Mouse (Mus musculus): Measurements from ENCODE around the gene Tln2.

Tln2 gene

DNA sequence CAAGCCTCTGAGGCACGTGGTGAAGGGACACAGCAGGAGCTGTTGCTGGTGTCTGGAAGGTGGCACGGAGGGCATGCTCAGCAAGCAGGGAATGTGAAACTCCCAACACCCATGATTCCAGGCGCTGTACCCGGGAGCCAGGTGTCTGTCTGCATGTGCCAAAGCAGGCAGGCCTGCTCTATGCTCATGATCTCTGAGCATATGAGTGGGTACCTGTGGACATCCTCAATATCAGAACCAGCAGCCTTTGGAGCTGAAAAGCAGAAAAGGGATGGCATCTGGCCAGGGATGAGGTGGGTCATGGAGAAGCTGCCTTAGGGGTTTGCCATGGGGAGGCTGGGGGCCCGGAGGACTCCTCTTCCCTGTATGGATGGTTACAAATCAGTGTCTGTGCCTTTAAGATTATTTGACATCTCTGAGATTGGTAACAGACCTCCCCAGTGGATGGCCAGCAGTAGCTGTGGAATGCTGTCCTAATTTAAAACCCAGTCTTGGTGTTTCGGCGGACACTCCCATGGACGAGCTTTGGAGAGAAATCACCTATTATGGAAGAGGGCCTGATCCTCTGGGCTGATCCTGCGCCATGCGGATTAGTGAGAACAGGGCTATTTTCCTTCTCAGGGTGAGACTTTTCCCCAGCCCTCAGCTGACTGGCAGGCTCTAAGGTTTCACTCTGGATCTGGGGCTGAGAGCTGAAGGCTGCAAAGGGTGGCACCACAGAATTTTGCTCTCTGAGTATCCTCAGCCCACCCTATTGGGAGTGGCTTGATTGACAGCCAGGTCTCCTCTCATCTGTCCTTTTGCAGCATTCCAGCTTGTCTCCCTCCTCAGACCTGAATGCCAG is 367.8 kb downstream of the Tln2 start:
- no peak for DNase-seq

DNA sequence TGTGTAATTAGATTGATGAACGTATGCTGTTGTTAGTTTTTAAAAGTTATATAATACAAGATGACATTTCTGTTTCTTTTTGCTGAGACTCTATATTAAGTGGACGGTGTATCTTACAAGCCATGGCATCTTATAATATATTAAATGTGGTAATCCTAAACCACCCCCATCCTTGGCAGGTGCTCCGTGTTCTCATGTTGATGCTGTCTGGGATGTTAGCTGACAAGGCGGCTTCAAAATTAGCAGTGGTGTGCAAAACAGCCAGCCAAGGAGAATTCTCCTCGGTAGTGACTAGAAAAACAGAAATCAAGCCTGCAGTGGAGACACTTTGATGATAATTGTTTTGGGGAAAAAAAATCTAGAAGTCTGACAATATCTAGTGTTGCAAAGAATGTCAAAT is 371.8 kb downstream of the Tln2 start:
- no peak for DNase-seq

DNA sequence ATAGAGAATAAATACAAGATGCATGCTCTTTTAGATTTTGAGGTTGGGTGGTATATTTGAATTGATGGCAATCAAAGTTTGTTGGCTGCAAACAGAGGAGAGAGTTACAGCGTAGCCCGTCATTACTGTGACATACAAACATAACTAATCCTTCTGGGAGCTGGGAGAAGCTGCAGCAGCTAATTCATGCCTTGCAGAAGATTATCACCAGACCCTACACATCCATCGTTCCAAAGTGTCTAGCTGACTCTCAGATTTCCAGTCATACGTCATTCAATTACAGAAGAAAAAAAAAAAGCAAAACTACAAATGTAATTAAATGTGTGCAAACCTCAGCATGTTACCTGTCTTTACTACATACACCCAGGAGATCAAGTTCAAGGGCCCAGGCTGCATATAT is 372.3 kb downstream of the Tln2 start:
- no peak for DNase-seq

- DNase-seq = no peak
Measured at GRCm38 (mm10) chr9:67184556-67184955, 374.9 kb downstream of the Tln2 start.

DNA sequence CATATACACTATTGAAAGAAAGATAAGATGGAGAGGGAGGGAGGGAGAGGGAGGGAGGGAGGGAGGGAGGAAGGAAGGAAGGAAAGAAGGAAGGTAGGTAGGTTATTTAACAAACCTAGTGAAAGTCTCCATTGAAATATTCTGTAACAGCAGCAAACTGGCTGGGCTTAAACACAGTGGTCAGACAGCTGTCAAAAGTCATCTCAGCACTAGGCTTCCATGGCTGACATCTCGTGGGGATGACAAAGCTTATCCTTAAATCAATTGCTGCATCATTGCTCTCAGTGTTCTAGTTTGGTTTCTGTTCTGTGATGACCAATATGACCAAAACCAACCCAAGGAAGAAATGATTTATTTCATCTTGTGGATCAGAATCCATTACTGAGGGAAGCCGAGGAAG is 376.0 kb downstream of the Tln2 start:
- no peak for DNase-seq

DNA sequence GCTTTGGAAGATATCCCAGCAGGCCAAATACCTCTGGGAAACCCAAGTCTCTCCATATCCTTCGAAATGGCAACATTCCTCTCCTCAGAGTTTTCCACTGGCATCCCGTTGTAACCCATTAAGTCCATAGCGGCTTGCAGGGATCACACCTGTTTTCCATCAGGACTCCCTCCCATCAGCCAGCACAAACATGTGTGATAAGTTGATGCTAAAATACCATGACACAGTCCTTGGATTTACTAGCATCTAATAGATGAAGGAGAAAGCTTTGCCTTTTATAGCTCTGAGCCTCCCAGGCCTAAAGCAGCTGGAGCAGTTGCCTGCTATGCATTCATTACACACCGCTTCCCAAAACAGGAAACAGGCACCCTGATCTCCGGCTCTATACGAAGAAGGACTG is 377.5 kb downstream of the Tln2 start:
- no peak for DNase-seq

DNA sequence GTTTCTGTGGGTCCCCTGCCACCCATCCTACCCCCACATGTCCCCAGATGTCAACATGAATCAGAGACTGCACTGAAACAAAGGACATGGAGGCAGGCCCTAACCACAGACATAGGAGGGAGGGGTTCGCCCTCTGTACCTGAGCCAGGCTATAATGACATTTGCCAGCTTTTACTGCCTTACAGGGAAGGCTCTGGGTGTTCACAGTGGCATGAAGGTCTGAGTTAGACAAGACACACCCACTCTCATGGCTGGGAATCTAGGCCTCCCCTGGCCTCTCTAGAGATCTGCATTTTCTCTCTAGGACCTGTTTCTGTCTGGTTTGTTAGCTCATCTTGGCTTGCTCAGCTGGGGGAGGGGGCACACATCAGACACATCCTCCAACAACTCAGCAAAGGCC is 380.8 kb downstream of the Tln2 start:
- DNase-seq = no peak

GRCm38 (mm10) chr9:67178203-67178602 is 381.3 kb downstream of the Tln2 start:
- DNase-seq = no peak

DNA sequence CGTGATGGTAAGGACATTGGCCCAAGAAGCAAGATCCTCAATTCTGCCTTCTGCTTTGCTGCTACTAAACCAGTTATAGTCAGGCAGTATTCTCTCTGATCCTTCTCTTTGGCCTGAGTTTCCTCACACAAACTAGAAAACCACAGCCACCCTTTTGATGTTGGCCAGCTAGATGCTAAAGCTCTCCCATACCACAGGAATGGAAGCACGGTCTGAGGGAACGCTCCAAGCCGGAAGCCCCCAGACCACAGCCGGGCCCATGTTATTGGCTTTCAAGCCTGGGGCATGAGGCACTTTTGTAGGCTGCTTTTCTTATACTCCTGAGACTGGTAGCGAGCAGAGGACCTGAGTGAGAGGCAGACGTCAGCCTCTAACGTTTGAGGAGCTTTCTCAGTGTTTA is 383.4 kb downstream of the Tln2 start:
- DNase-seq = no peak

DNA sequence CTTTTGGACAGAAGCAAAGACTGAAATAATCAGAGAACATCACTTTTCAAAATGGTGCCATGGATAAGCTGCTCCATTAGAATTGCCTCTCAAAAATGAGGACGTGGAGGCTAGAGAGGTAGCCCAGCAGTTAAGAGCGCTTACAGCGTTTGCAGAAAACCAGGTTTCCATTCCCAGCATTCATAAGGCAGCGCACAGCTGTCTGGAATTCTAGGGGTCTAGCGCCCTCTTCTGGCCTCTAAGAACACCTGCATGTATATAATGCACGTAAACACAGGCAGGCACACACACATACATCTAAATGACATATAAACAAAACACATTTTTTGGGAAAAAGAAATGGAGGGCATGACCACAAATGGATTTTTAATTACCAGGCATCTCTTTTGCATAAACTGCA is 385.7 kb downstream of the Tln2 start:
- no peak for DNase-seq

DNA sequence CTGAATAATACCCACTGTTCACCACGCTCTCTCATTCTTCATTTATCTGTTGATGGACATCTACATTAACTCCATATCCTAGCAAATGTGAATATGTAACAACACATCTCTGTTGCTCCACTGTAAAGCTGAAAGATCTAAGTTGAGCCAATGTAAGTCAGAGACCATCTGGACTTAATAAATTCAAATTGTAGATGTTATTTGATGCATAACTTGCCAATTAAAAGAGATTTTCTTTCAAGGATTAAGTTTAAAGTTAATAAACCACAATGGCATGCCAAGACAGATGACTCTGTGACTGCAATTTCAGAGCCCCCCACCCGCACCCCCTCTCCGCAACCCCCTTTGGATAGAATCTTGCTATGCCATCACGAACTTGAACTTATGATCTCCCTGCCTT is 386.3 kb downstream of the Tln2 start:
- no peak for DNase-seq

DNA sequence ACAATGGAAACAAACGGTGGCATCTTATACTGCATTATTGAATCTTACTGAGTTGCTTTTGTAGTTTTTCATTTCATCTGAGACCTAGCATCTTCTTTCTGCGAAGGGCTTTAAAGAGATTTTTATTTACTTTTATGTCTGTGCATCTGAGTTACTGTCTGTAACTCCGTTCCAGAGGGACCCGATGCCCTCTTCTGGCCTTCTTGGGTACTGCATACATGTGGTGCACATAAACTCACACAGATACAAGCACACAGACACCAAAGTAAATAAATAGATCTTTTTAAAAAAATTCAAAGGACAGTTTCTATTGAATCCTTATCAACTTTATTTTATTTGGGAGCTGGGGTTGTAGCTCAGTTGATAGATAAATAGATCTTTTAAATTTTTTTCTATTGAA is 388.1 kb downstream of the Tln2 start:
- no peak for DNase-seq

GRCm38 (mm10) chr9:67170759-67171158 is 388.7 kb downstream of the Tln2 start:
- peak in 1 of 2 experiments; percentile 46 for DNase-seq

GRCm38 (mm10) chr9:67170047-67170446 is 389.5 kb downstream of the Tln2 start:
- DNase-seq = no peak
